Mouse (Mus musculus): ENCODE data around the gene Cys1.

DNA sequence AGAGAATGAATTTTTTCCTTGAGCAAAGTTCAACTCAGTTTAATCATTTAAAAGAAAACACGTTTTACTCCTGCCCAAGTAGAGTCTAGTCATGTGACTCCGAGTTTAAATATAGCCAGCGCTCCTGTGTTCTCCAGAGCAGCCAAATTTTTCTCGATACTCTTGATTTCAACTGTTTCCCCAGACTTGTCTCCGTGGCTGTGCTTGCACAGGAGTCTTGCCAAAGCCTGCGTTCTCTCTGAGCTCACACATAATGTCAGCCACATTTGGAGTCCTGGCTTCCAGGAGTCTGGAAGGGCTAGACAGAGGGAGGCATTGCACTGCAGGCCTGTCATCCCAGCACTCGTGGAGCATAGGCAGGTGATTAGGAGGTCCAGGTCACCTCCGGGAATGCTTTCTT lies 950 bp upstream of the Cys1 start:
- TF ChIP-seq CTCF (IDR thresholded peaks at IDR 0.05) (no peak), EP300 (IDR thresholded peaks at IDR 0.05) (no peak)

All from lung, postnatal 0 days (tissue).